Comparison of ENCODE assay signal across 7 mouse cellular contexts in genomic region chr17:29614115-29615023, GRCm38 (mm10). TPM values are rescaled to one million over a fixed set of nuclear protein-coding genes. Genes with fewer than 3 reads are reported as not detected.
DNase-seq lines count a peak whose midpoint lies in the region; ATAC-seq lines count a peak whose summit lies in the region.

Gene Rnf8 (plus strand): TSS chr17:29614790.
Gene Gm28043 (plus strand): TSS chr17:29614876.

- H3K36me3 ChIP-seq in embryonic facial prominence, embryonic 12.5 days = peaks cover 9% of the 10 kb centered on the region
- H3K36me3 ChIP-seq in limb, embryonic 11.5 days (ENCODE audit: control insufficient read depth, insufficient read depth, low read length) = no peaks in the 10 kb centered on the region; the same call in 1 of the 2 replicates
- H3K36me3 ChIP-seq in midbrain, embryonic 14.5 days (ENCODE audit: control insufficient read depth, insufficient read depth, low read length) = peaks cover 9% of the 10 kb centered on the region

- peak within 1 kb of the TSS; percentile 96 for H3K27ac ChIP-seq in embryonic facial prominence, embryonic 12.5 days
- peak within 1 kb of the TSS; percentile 95 for H3K27ac ChIP-seq in limb, embryonic 11.5 days (replicated peaks; ENCODE audit: low read depth, low read length)
- peak within 1 kb of the TSS; percentile 90 for H3K27ac ChIP-seq in midbrain, embryonic 14.5 days (replicated peaks; ENCODE audit: low read depth, low read length)

- peak; percentile 97 for DNase-seq in adrenal gland, postnatal 25 days
- DNase-seq in heart, adult 11 months = peak; percentile 99
- DNase-seq in kidney, adult 18-20 months = peak; percentile 95
- peak; percentile 96 for DNase-seq in limb, embryonic 11.5 days (ENCODE audit: low spot score)
- peak; percentile 97 for DNase-seq in midbrain, embryonic 14.5 days
- peak; percentile 90 to 93 for DNase-seq in spleen, adult 18-20 months

- H3K9me3 ChIP-seq in embryonic facial prominence, embryonic 12.5 days = no peaks in the 10 kb centered on the region
- H3K9me3 ChIP-seq in limb, embryonic 11.5 days (ENCODE audit: control insufficient read depth, low read length) = no peaks in the 10 kb centered on the region
- no peaks in the 10 kb centered on the region for H3K9me3 ChIP-seq in midbrain, embryonic 14.5 days (ENCODE audit: control insufficient read depth, low read length)

- H3K4me2 ChIP-seq in embryonic facial prominence, embryonic 12.5 days (replicated peaks) = peak within 1 kb of the TSS; percentile 75
- H3K4me2 ChIP-seq in limb, embryonic 11.5 days (ENCODE audit: low read depth, severe bottlenecking) = peak within 1 kb of the TSS; percentile 90
- peak within 1 kb of the TSS; percentile 89 for H3K4me2 ChIP-seq in midbrain, embryonic 14.5 days (ENCODE audit: low read length)

- peak within 1 kb of the TSS; percentile 97 for H3K9ac ChIP-seq in embryonic facial prominence, embryonic 12.5 days
- peak within 1 kb of the TSS; percentile 98 for H3K9ac ChIP-seq in limb, embryonic 11.5 days (ENCODE audit: low read length)
- H3K9ac ChIP-seq in midbrain, embryonic 14.5 days (replicated peaks; ENCODE audit: low read length) = peak within 1 kb of the TSS; percentile 97

- peak within 1 kb of the TSS; percentile 92 for H3K4me3 ChIP-seq in embryonic facial prominence, embryonic 12.5 days
- H3K4me3 ChIP-seq in limb, embryonic 11.5 days (ENCODE audit: low read depth, low read length) = peak within 1 kb of the TSS; percentile 97
- H3K4me3 ChIP-seq in midbrain, embryonic 14.5 days (replicated peaks; ENCODE audit: low read depth, low read length) = peak within 1 kb of the TSS; percentile 99

- peaks cover 33% of the 10 kb centered on the region for H3K4me1 ChIP-seq in embryonic facial prominence, embryonic 12.5 days
- H3K4me1 ChIP-seq in limb, embryonic 11.5 days (ENCODE audit: control insufficient read depth, insufficient read depth, low read length) = peaks cover 10% of the 10 kb centered on the region; the same call in 1 of the 2 replicates
- peaks cover 28% of the 10 kb centered on the region; the same call in 1 of the 2 replicates for H3K4me1 ChIP-seq in midbrain, embryonic 14.5 days (ENCODE audit: control insufficient read depth, insufficient read depth, low read length)

- 2% methylated on average over 52 of the region's 52 CpGs for WGBS in embryonic facial prominence, embryonic 12.5 days
- 2% methylated on average over 52 of the region's 52 CpGs for WGBS in limb, embryonic 11.5 days
- WGBS in midbrain, embryonic 14.5 days = 2% methylated on average over 52 of the region's 52 CpGs

- no peaks in the 10 kb centered on the region for H3K27me3 ChIP-seq in embryonic facial prominence, embryonic 12.5 days
- H3K27me3 ChIP-seq in limb, embryonic 11.5 days (ENCODE audit: control insufficient read depth, insufficient read depth, low read length) = no peaks in the 10 kb centered on the region
- H3K27me3 ChIP-seq in midbrain, embryonic 14.5 days (ENCODE audit: control insufficient read depth, insufficient read depth, low read length) = no peaks in the 10 kb centered on the region

- ATAC-seq in embryonic facial prominence, embryonic 12.5 days (ENCODE audit: insufficient number of reproducible peaks, insufficient read depth, low FRiP score, low TSS enrichment) = peak; percentile 85
- peak; percentile 87 for ATAC-seq in limb, embryonic 11.5 days (ENCODE audit: insufficient number of reproducible peaks, low FRiP score, low TSS enrichment, low read depth)
- peak; percentile 94 for ATAC-seq in midbrain, embryonic 14.5 days (ENCODE audit: low FRiP score, low TSS enrichment)

RNA-seq across cellular contexts. Expression of gene Rnf8, which starts in this region (rescaled TPM):
- 54.1 and 57.0 TPM in 2 replicates for total RNA-seq in adrenal gland, postnatal 25 days (2021)
- polyA plus RNA-seq in embryonic facial prominence, embryonic 12.5 days (2016; fragmentation: Nextera tagmentation; extraction: Ambion mirVana) = 109 and 110 TPM in 2 replicates
- polyA plus RNA-seq in limb, embryonic 11.5 days (2014; fragmentation: Nextera tagmentation; extraction: Ambion mirVana) = 116 TPM in 2 replicates
- 80.5 and 86.8 TPM in 2 replicates for polyA plus RNA-seq in midbrain, embryonic 14.5 days (2014; fragmentation: Nextera tagmentation; extraction: Ambion mirVana)

RNA-seq across cellular contexts. Expression of gene Gm28043, which starts in this region (rescaled TPM):
- 4.5 and 5.0 TPM in 2 replicates for total RNA-seq in adrenal gland, postnatal 25 days (2021)
- 4.0 TPM in 2 replicates for polyA plus RNA-seq in embryonic facial prominence, embryonic 12.5 days (2016; fragmentation: Nextera tagmentation; extraction: Ambion mirVana)
- polyA plus RNA-seq in limb, embryonic 11.5 days (2014; fragmentation: Nextera tagmentation; extraction: Ambion mirVana) = 2.9 and 3.1 TPM in 2 replicates
- 2.0 and 2.9 TPM in 2 replicates for polyA plus RNA-seq in midbrain, embryonic 14.5 days (2014; fragmentation: Nextera tagmentation; extraction: Ambion mirVana)

Comparison
In these comparisons a context has a peak if more than half of its experiments do, and no peak if none do; other contexts are left out.
1. Peak in every context shown above with its lines: DNase-seq, ATAC-seq, H3K4me3 ChIP-seq and H3K27ac ChIP-seq.